Mouse (Mus musculus): ENCODE results near the gene Miga1. TPM values are rescaled to one million over a fixed set of nuclear protein-coding genes. Genes with fewer than 3 reads are reported as not detected.
"Not testable (repeated sequence)": the region's sequence is repeated elsewhere in the genome, so short reads cannot be mapped to it uniquely, and the experiment has no call there.

Miga1 gene
- polyA plus RNA-seq, 1 experiment from 2014 or later: 19.1 TPM

GRCm38 (mm10) chr3:152347227-152347626 is 7.0 kb upstream of the Miga1 start:
- H3K27ac ChIP-seq (replicated peaks): peak overlapping the region; percentile 91; the same call in 1 of the 2 replicates
- WGBS: 50% methylated on average over 3 of the region's 3 CpGs
- H3K4me3 ChIP-seq: peak overlapping the region; percentile 81
- DNase-seq (ENCODE audit: low spot score): no peak
- H3K9me3 ChIP-seq: no peaks in the 10 kb centered on the region
- H3K27me3 ChIP-seq (replicated peaks; ENCODE audit: low read depth, poor library complexity, severe bottlenecking): no peaks in the 10 kb centered on the region
- H3K4me1 ChIP-seq: peaks cover 28% of the 10 kb centered on the region
- H3K36me3 ChIP-seq (replicated peaks): peaks cover 9% of the 10 kb centered on the region

- Histone ChIP-seq H3K27ac (replicated peaks) (peak overlapping the region; percentile 91), H3K4me1 (peaks cover 28% of the 10 kb centered on the region), H3K27me3 (replicated peaks; ENCODE audit: low read depth, poor library complexity, severe bottlenecking) (no peaks in the 10 kb centered on the region), H3K36me3 (replicated peaks) (peaks cover 9% of the 10 kb centered on the region), H3K9me3 (no peaks in the 10 kb centered on the region), H3K4me3 (peak overlapping the region; percentile 81)
- DNase-seq (ENCODE audit: low spot score): no peak
- WGBS: under 1% methylated on average over 54 of the region's 54 CpGs
Observed at GRCm38 (mm10) chr3:152346633-152347141, 6.5 kb upstream of the Miga1 start.

- Histone ChIP-seq H3K9me3 (no peaks in the 10 kb centered on the region), H3K4me1 (peaks cover 22% of the 10 kb centered on the region), H3K27me3 (replicated peaks; ENCODE audit: low read depth, poor library complexity, severe bottlenecking) (no peaks in the 10 kb centered on the region), H3K36me3 (replicated peaks) (peaks cover 9% of the 10 kb centered on the region), H3K4me3 (peak within 1 kb of the TSS; percentile 81), H3K27ac (replicated peaks) (peak within 1 kb of the TSS; percentile 91)
- 7% methylated on average over 44 of the region's 44 CpGs for WGBS
- DNase-seq (ENCODE audit: low spot score): peak; percentile 96
Observed at GRCm38 (mm10) chr3:152345732-152346632, 5.8 kb upstream of the Miga1 start, which contains the start of gene Usp33. Usp33 (plus strand) TSS chr3:152346478.

DNA sequence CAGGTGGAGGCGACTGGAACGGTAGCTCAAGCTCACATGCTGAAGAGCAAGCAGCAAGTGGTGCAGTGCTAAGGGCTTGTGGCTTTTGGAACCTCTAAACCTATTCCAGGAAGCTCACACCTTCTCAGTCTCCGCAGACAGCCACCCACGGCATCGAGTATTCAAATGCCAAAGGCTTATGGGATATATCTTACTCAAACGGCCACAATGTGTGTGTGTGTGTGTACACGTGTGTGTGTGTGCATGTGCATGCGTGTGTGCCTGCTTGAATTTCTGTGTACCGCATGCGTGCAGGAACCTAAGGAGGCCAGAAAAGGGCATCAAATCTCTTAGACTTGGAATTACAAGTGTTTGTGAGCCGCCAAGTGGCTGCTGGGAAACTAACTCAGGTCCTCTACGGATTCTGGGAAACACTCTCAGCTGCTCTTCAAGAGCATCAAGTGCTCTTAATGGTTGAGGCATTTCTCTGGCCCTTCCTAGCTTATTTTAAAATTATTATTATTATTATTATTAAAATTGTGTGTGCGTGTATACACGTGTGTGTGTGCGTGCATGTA is 2.8 kb upstream of the Miga1 start:
- DNase-seq (ENCODE audit: low spot score): no peak
- 89% methylated on average over 15 of the region's 15 CpGs for WGBS

DNA sequence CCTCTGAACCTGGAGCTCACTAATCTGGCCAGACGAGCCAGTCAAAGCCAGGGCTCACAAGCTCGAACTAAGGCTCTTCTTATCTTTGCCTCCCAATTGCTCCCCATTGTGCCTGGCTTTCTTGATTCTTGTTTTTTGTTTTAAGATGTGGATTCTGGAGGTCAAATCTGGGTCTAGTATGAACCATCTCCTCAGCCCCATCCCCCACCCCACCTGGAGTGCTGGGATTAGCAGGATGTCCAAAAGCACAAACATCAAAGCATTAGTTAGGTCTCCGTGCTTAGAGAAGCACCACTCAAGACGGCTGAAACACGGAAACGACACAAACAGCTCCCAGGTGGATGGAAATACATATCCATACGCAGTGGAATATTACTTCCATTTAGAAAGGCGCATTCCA is 4.1 kb downstream of the Miga1 start:
- peaks cover 60% of the 10 kb centered on the region for H3K36me3 ChIP-seq (replicated peaks)
- no peak overlapping the region for H3K4me3 ChIP-seq
- peaks cover 10% of the 10 kb centered on the region for H3K4me1 ChIP-seq
- no peak for DNase-seq (ENCODE audit: low spot score)
- H3K9me3 ChIP-seq: no peaks in the 10 kb centered on the region
- no peaks in the 10 kb centered on the region for H3K27me3 ChIP-seq (replicated peaks; ENCODE audit: low read depth, poor library complexity, severe bottlenecking)
- no peak overlapping the region for H3K27ac ChIP-seq (replicated peaks)
- WGBS: 80% methylated on average over 8 of the region's 8 CpGs

More for the DNA sequence above, 2.8 kb upstream of the Miga1 start:
- peaks cover 4% of the 10 kb centered on the region for H3K36me3 ChIP-seq (replicated peaks)
- H3K4me1 ChIP-seq: peaks cover 20% of the 10 kb centered on the region
- no peaks in the 10 kb centered on the region for H3K9me3 ChIP-seq
- no peaks in the 10 kb centered on the region for H3K27me3 ChIP-seq (replicated peaks; ENCODE audit: low read depth, poor library complexity, severe bottlenecking)
- no peak overlapping the region for H3K4me3 ChIP-seq
- no peak overlapping the region for H3K27ac ChIP-seq (replicated peaks)

- Histone ChIP-seq H3K9me3 (no peaks in the 10 kb centered on the region), H3K36me3 (replicated peaks) (peaks cover 57% of the 10 kb centered on the region), H3K4me3 (no peak overlapping the region), H3K27me3 (replicated peaks; ENCODE audit: low read depth, poor library complexity, severe bottlenecking) (no peaks in the 10 kb centered on the region), H3K4me1 (no peaks in the 10 kb centered on the region), H3K27ac (replicated peaks) (no peak overlapping the region)
- no peak for DNase-seq (ENCODE audit: low spot score)
- 94% methylated on average over 10 of the region's 10 CpGs for WGBS
Observed at GRCm38 (mm10) chr3:152333641-152334040, 6.6 kb downstream of the Miga1 start.

DNA sequence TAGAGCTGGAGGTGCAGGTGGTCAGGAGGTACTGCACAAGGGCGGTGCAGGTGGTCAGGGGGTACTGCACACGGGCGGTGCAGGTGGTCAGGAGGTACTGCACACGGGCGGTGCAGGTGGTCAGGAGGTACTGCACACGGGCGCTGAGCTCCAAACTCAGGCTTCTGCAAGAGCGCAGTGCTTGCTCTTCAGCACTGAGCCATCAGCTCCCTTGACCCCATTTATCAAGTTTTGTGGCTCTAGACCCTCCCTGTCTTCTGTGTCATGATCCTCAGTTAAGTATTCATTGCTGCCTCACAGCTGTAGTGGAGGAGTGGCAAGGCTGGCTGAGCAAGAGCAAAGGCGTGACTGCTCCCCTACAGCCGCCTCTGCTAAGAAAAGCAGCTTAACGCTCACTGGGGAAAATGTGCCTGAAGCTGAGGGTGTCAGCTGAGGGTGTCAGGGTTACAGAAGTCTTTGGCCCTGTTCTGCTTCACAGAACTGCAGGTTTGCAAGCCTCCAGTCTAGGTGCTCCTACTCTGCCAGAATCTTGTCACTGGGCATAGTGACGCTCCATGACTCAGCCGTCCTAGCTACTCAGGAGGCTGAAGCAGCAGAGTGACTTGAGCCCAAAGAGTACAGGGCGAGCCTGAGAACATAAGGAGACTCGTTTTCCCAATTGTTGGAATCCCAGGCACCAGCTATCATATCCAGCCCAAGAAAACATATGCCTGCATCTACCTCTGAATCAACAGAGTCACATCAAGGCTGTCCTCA is 7.5 kb downstream of the Miga1 start:
- Histone ChIP-seq H3K4me3 (no peak overlapping the region), H3K36me3 (replicated peaks) (peaks cover 55% of the 10 kb centered on the region), H3K27ac (replicated peaks) (no peak overlapping the region), H3K4me1 (no peaks in the 10 kb centered on the region), H3K27me3 (replicated peaks; ENCODE audit: low read depth, poor library complexity, severe bottlenecking) (no peaks in the 10 kb centered on the region), H3K9me3 (no peaks in the 10 kb centered on the region)
- no peak for DNase-seq (ENCODE audit: low spot score)
- 93% methylated on average over 15 of the region's 15 CpGs for WGBS

DNA sequence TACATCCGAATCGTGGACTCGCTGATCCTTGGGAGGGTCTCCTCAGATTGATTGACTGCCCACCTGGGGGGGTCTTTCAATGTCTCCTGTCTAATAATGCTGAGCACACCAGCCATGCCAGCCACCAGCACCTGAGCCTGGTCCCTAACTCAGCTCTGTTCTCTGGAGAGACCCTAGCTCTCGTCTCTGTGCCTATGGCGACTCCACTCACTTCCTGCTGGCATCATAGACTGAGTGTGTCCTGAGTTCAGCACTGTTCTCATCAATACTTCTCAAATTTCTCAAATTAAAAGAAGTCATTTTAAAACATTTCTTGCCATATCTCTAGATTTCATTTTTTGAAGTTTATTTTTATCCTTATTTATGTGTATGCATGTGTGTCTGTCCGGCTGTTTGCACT is 8.1 kb downstream of the Miga1 start:
- Histone ChIP-seq H3K9me3 (no peaks in the 10 kb centered on the region), H3K4me1 (no peaks in the 10 kb centered on the region), H3K27ac (replicated peaks) (no peak overlapping the region), H3K4me3 (no peak overlapping the region), H3K36me3 (replicated peaks) (peaks cover 49% of the 10 kb centered on the region), H3K27me3 (replicated peaks; ENCODE audit: low read depth, poor library complexity, severe bottlenecking) (no peaks in the 10 kb centered on the region)
- 89% methylated on average over 6 of the region's 6 CpGs for WGBS
- DNase-seq (ENCODE audit: low spot score): no peak

- Histone ChIP-seq H3K27me3 (replicated peaks; ENCODE audit: low read depth, poor library complexity, severe bottlenecking) (no peaks in the 10 kb centered on the region), H3K4me1 (no peaks in the 10 kb centered on the region), H3K27ac (replicated peaks) (no peak overlapping the region), H3K4me3 (no peak overlapping the region), H3K36me3 (replicated peaks) (peaks cover 35% of the 10 kb centered on the region), H3K9me3 (no peaks in the 10 kb centered on the region)
- 94% methylated on average over 8 of the region's 8 CpGs for WGBS
- no peak for DNase-seq (ENCODE audit: low spot score)
Observed at GRCm38 (mm10) chr3:152321765-152322547, 18.3 kb downstream of the Miga1 start.

- WGBS: 90% methylated on average over 10 of the region's 10 CpGs
- peaks cover 37% of the 10 kb centered on the region for H3K36me3 ChIP-seq (replicated peaks)
- no peaks in the 10 kb centered on the region for H3K4me1 ChIP-seq
- no peak for DNase-seq (ENCODE audit: low spot score)
- H3K27me3 ChIP-seq (replicated peaks; ENCODE audit: low read depth, poor library complexity, severe bottlenecking): no peaks in the 10 kb centered on the region
- H3K9me3 ChIP-seq: no peaks in the 10 kb centered on the region
- H3K4me3 ChIP-seq: no peak overlapping the region
- H3K27ac ChIP-seq (replicated peaks): no peak overlapping the region
Observed at GRCm38 (mm10) chr3:152320972-152321645, 19.1 kb downstream of the Miga1 start.

GRCm38 (mm10) chr3:152316447-152317173 is 23.6 kb downstream of the Miga1 start:
- H3K4me3 ChIP-seq; H3K27ac ChIP-seq (replicated peaks); DNase-seq (ENCODE audit: low spot score); H3K9me3 ChIP-seq; H3K27me3 ChIP-seq (replicated peaks; ENCODE audit: low read depth, poor library complexity, severe bottlenecking); H3K4me1 ChIP-seq: not testable (repeated sequence)
- H3K36me3 ChIP-seq (replicated peaks): peaks cover 40% of the 10 kb centered on the region
- WGBS: 89% methylated on average over 9 of the region's 9 CpGs

Measured in embryonic facial prominence, embryonic 10.5 days (tissue).